Mouse (Mus musculus): ENCODE measurements around the gene Abhd14b. TPM values are rescaled to one million over a fixed set of nuclear protein-coding genes. Genes with fewer than 3 reads are reported as not detected.

Abhd14b gene
- polyA plus RNA-seq, 1 experiment, result 12.9 TPM

DNA sequence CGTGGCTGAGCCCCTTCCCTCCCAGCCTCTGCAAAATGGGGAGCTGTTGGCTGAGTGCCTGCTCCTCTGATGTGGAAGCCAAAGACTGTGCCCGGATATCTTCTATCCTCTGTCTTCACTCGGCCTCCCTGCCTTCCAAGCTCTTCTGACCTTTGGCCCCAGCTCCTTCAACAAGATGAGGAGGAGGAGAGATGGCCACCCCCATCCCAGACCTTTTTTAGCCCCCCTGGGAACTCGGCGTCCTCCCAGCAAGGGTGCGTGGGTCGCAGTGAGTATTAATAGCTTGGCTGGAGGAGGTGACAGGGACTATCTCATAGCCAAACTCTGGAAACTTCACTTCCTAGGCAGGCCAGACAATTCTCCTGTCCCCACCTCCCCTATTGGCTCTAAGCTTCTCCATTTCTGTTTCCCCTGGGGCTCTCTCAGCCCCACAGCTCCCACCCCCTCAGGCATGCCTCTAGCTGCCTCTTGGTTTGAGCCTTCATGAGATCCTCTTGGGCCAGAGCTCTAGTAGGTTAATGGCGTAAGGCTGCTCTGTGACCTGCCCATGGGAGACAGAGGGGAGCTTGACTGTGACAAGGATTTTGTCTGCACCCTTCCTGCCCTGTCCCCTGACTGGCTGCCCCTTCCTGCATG lies 40.7 kb upstream of the Abhd14b start:
- no peak overlapping the region for H3K4me3 ChIP-seq (ENCODE audit: control insufficient read depth, low read depth, low read length)
- no peak overlapping the region for H3K27ac ChIP-seq (ENCODE audit: control insufficient read depth, insufficient read depth, low read depth, low read length)
- no peak for TF ChIP-seq CTCF (IDR thresholded peaks at IDR 0.05; ENCODE audit: control insufficient read depth, insufficient read depth, insufficient replicate concordance, low read depth, low read length)
- no peak for TF ChIP-seq POLR2A (IDR thresholded peaks at IDR 0.05; ENCODE audit: control insufficient read depth, low read depth, low read length)
- H3K36me3 ChIP-seq (ENCODE audit: control insufficient read depth, insufficient read depth, low read length), result no peaks in the 10 kb centered on the region
- no peaks in the 10 kb centered on the region for H3K27me3 ChIP-seq (ENCODE audit: control insufficient read depth, insufficient read depth, low read length)
- peaks cover 7% of the 10 kb centered on the region for H3K4me1 ChIP-seq (ENCODE audit: control insufficient read depth, insufficient read depth, low read length)

DNA sequence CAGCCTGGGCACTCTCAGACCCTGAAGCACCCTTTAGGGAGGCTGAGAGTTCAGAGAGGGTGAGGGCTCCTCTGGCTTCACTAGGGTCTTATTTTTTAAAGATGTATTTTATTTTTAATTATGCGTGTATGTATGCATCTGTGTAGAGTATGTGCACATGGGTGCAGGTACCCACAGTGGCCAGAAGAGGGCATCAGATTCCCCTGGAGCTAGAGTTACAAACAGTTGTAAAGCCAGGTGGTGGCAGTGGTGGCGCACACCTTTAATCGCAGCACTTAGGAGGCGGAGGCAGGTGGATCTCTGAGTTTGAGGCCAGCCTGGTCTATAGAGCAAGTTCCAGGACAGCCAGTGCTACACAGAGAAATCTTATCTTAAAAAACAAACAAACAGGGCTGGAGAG lies 38.2 kb upstream of the Abhd14b start:
- TF ChIP-seq CTCF (IDR thresholded peaks at IDR 0.05; ENCODE audit: control insufficient read depth, insufficient read depth, insufficient replicate concordance, low read depth, low read length) (peak; percentile 32; the same call in 1 of the 2 replicates), POLR2A (IDR thresholded peaks at IDR 0.05; ENCODE audit: control insufficient read depth, low read depth, low read length) (no peak)
- Histone ChIP-seq H3K36me3 (ENCODE audit: control insufficient read depth, insufficient read depth, low read length) (no peaks in the 10 kb centered on the region), H3K4me1 (ENCODE audit: control insufficient read depth, insufficient read depth, low read length) (peaks cover 7% of the 10 kb centered on the region), H3K27me3 (ENCODE audit: control insufficient read depth, insufficient read depth, low read length) (no peaks in the 10 kb centered on the region), H3K4me3 (ENCODE audit: control insufficient read depth, low read depth, low read length) (no peak overlapping the region), H3K27ac (ENCODE audit: control insufficient read depth, insufficient read depth, low read depth, low read length) (no peak overlapping the region)

DNA sequence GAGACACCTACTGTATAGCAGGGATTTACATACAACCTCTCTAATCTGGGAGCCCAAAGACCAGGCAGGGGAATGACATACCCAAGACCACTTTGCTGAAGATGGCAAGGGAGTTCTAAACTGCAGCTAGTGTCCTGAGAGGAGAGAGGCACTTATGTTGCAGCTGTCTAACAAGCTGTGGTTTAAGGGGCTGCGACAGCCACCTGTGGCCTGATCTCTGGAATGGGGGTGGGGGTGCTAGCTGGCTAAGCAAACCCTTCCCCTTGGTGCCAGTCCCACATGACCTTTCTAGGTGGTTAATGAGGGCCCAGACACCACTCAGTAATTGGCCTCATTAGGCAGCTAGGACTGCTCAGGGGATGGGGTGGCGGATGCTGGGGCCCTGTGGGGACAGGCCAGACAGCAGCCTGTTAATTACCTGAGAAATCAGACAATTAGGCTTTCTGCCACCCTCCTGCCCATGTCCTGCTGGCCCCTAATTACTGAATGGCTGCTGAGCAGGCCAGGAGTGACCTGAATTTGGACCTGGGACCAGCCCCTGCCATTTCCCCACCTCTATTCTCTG lies 37.1 kb upstream of the Abhd14b start:
- no peaks in the 10 kb centered on the region for H3K27me3 ChIP-seq (ENCODE audit: control insufficient read depth, insufficient read depth, low read length)
- H3K4me3 ChIP-seq (ENCODE audit: control insufficient read depth, low read depth, low read length), result no peak overlapping the region
- TF ChIP-seq POLR2A (IDR thresholded peaks at IDR 0.05; ENCODE audit: control insufficient read depth, low read depth, low read length) (no peak), CTCF (IDR thresholded peaks at IDR 0.05; ENCODE audit: control insufficient read depth, insufficient read depth, insufficient replicate concordance, low read depth, low read length) (no peak)
- no peaks in the 10 kb centered on the region for H3K36me3 ChIP-seq (ENCODE audit: control insufficient read depth, insufficient read depth, low read length)
- peaks cover 7% of the 10 kb centered on the region for H3K4me1 ChIP-seq (ENCODE audit: control insufficient read depth, insufficient read depth, low read length)
- H3K27ac ChIP-seq (ENCODE audit: control insufficient read depth, insufficient read depth, low read depth, low read length), result no peak overlapping the region

DNA sequence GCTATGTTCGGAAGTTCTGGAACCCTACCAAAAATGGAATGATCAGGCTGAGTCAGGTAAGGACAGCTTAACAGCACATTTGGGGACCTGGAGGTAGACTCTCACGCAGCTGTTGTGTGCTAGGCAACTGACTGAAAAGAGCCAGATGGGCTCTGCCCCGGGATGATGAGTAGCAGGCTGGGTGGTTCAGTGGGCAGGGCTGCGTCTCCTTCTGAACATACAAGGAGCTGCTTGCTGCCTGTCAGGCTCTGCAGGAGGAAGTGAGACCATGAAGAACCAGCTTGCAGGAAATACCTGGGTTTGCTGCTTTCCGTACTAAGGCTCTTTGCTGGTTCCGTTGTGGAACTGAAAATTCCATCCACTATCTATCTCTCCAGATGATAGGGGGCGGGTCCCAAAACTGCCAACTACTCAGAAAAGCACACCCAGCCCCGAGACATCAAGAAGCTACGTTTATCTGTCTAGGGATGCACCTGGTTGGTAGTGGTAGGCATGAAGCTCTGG lies 36.1 kb upstream of the Abhd14b start:
- no peak for TF ChIP-seq POLR2A (IDR thresholded peaks at IDR 0.05; ENCODE audit: control insufficient read depth, low read depth, low read length)
- TF ChIP-seq CTCF (IDR thresholded peaks at IDR 0.05; ENCODE audit: control insufficient read depth, insufficient read depth, insufficient replicate concordance, low read depth, low read length), result no peak
- Histone ChIP-seq H3K27ac (ENCODE audit: control insufficient read depth, insufficient read depth, low read depth, low read length) (no peak overlapping the region), H3K4me1 (ENCODE audit: control insufficient read depth, insufficient read depth, low read length) (peaks cover 7% of the 10 kb centered on the region), H3K4me3 (ENCODE audit: control insufficient read depth, low read depth, low read length) (no peak overlapping the region), H3K27me3 (ENCODE audit: control insufficient read depth, insufficient read depth, low read length) (no peaks in the 10 kb centered on the region), H3K36me3 (ENCODE audit: control insufficient read depth, insufficient read depth, low read length) (no peaks in the 10 kb centered on the region)

DNA sequence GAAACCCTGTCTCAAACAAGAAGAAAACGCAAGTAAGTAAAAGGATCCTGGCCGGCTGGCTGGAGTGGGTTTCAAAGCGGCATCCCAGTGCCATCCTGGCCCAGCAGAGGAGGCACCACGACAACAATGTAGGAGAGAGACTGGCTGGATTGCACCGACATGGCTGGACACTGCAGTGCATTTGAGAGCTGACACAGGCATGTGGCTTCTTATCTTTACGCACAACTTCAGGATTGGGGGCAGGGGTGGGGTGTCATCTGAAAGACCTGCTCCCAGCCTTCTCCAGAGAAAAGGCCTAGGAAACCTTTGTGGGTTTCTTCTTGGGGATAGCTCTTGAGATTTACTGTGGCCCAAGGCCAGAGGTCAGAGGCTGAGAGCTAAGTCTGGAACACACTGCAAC lies 35.5 kb upstream of the Abhd14b start:
- Histone ChIP-seq H3K27me3 (ENCODE audit: control insufficient read depth, insufficient read depth, low read length) (no peaks in the 10 kb centered on the region), H3K4me3 (ENCODE audit: control insufficient read depth, low read depth, low read length) (no peak overlapping the region), H3K36me3 (ENCODE audit: control insufficient read depth, insufficient read depth, low read length) (no peaks in the 10 kb centered on the region), H3K27ac (ENCODE audit: control insufficient read depth, insufficient read depth, low read depth, low read length) (no peak overlapping the region), H3K4me1 (ENCODE audit: control insufficient read depth, insufficient read depth, low read length) (peaks cover 3% of the 10 kb centered on the region)
- TF ChIP-seq POLR2A (IDR thresholded peaks at IDR 0.05; ENCODE audit: control insufficient read depth, low read depth, low read length), result no peak

DNA sequence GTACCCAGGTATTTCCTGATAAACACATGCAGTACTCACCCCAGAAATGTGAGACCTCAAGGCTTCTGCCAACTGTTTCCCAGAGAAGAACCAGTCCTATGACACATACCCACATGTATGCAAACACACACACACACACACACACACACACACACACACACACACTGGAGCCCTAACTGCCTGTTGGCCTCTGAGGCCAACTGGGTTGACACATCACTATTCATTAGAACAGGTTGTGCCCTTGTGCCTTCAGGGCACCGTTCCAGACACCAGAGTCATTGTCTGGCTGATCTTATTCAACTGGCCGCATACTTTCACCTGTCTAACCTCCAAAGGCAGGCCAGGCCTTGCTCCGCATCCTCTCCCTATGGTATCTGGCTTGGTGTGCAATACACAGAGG lies 35.0 kb upstream of the Abhd14b start:
- Histone ChIP-seq H3K4me1 (ENCODE audit: control insufficient read depth, insufficient read depth, low read length) (peaks cover 5% of the 10 kb centered on the region), H3K36me3 (ENCODE audit: control insufficient read depth, insufficient read depth, low read length) (no peaks in the 10 kb centered on the region), H3K4me3 (ENCODE audit: control insufficient read depth, low read depth, low read length) (peak overlapping the region; percentile 38; the same call in 1 of the 2 replicates)

DNA sequence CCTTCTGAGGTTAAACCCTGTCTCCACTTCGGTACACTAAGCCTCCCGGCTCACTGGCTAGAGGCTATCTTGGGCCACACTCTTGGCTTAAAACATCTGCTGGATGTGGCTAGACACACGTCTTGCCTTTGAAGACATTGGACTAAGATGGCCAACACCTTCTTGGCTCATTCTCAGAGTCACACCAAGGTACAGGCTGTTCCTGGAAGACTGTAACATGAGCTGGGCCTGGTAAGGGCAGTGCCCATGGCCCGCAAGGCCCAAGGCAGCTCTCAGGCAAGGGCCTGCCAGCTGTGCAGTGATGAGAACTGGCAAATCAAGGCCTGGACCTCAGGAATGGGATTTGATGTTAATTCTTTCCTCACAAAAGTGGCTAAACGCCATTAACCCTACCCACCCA lies 33.7 kb upstream of the Abhd14b start:
- no peak overlapping the region for H3K27ac ChIP-seq (ENCODE audit: control insufficient read depth, insufficient read depth, low read depth, low read length)
- H3K4me1 ChIP-seq (ENCODE audit: control insufficient read depth, insufficient read depth, low read length), result peaks cover 11% of the 10 kb centered on the region
- H3K36me3 ChIP-seq (ENCODE audit: control insufficient read depth, insufficient read depth, low read length), result no peaks in the 10 kb centered on the region
- H3K27me3 ChIP-seq (ENCODE audit: control insufficient read depth, insufficient read depth, low read length), result no peaks in the 10 kb centered on the region
- no peak for TF ChIP-seq CTCF (IDR thresholded peaks at IDR 0.05; ENCODE audit: control insufficient read depth, insufficient read depth, insufficient replicate concordance, low read depth, low read length)
- no peak for TF ChIP-seq POLR2A (IDR thresholded peaks at IDR 0.05; ENCODE audit: control insufficient read depth, low read depth, low read length)
- H3K4me3 ChIP-seq (ENCODE audit: control insufficient read depth, low read depth, low read length), result peak overlapping the region; percentile 77

More for the DNA sequence above, 35.0 kb upstream of the Abhd14b start:
- TF ChIP-seq POLR2A (IDR thresholded peaks at IDR 0.05; ENCODE audit: control insufficient read depth, low read depth, low read length) (no peak), CTCF (IDR thresholded peaks at IDR 0.05; ENCODE audit: control insufficient read depth, insufficient read depth, insufficient replicate concordance, low read depth, low read length) (no peak)
- Histone ChIP-seq H3K27ac (ENCODE audit: control insufficient read depth, insufficient read depth, low read depth, low read length) (no peak overlapping the region), H3K27me3 (ENCODE audit: control insufficient read depth, insufficient read depth, low read length) (no peaks in the 10 kb centered on the region)

All from testis, adult 2 months (tissue).